Comparison of ENCODE assay signal across 8 mouse cellular contexts in the genomic region with DNA sequence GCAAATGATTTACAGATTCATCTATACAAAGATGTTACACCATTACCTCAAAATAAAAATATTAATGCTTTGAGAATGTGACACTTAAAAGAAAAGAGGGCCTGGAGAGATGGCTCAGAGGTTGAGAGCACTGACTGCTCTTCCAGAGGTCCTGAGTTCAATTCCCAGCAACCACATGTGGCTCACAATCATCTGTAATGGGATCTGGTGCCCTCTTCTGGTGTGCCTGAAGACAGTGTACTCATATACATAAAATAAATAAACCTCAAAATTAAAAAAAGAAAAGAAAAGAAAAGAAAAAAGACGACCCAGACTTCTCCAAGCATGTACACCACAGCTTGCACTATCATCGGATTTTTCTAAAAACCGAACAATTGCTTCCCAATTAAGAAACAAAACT. TPM values are rescaled to one million over a fixed set of nuclear protein-coding genes. Genes with fewer than 3 reads are reported as not detected.
DNase-seq lines count a peak whose midpoint lies in the region; ATAC-seq and TF ChIP-seq lines count a peak whose summit lies in the region.

No protein-coding gene starts in this region.

- H3K27ac ChIP-seq in heart, embryonic 16.5 days (ENCODE audit: low read length): no peak overlapping the region
- no peak overlapping the region for H3K27ac ChIP-seq in cortical plate, adult 2 months (ENCODE audit: insufficient read depth, low read length)
- H3K27ac ChIP-seq in hindbrain, embryonic 16.5 days (ENCODE audit: low read depth, low read length): no peak overlapping the region
- H3K27ac ChIP-seq in midbrain, embryonic 14.5 days (replicated peaks; ENCODE audit: low read depth, low read length): no peak overlapping the region

- H3K36me3 ChIP-seq in heart, embryonic 16.5 days (ENCODE audit: control insufficient read depth, insufficient read depth): no peaks in the 10 kb centered on the region
- H3K36me3 ChIP-seq in hindbrain, embryonic 16.5 days (ENCODE audit: control insufficient read depth, insufficient read depth, low read length): no peaks in the 10 kb centered on the region
- no peaks in the 10 kb centered on the region for H3K36me3 ChIP-seq in midbrain, embryonic 14.5 days (ENCODE audit: control insufficient read depth, insufficient read depth, low read length)

- DNase-seq in heart, adult 18-20 months: no peak
- no peak for DNase-seq in midbrain, embryonic 14.5 days
- DNase-seq in layer of hippocampus, postnatal 36 days: no peak
- no peak for DNase-seq in cerebellum, adult 9-11 months

- peak overlapping the region; percentile 92; the same call in 1 of the 2 replicates for H3K9ac ChIP-seq in heart, embryonic 16.5 days (ENCODE audit: low read length)
- no peak overlapping the region for H3K9ac ChIP-seq in hindbrain, embryonic 16.5 days (ENCODE audit: low read depth, low read length)
- peak overlapping the region; percentile 98 for H3K9ac ChIP-seq in midbrain, embryonic 14.5 days (replicated peaks; ENCODE audit: low read length)

- ATAC-seq in heart, embryonic 16.5 days (replicated peaks; ENCODE audit: extremely low read depth, insufficient read depth, low FRiP score): no peak
- no peak for ATAC-seq in hindbrain, embryonic 16.5 days
- no peak for ATAC-seq in midbrain, embryonic 14.5 days (ENCODE audit: low FRiP score, low TSS enrichment)
- no peak for ATAC-seq in activated CD4-positive, CD25-positive, alpha-beta regulatory T cell, adult 4 months

- H3K4me2 ChIP-seq in heart, embryonic 16.5 days (ENCODE audit: low read depth, low read length): peak overlapping the region; percentile 85
- peak overlapping the region; percentile 78 for H3K4me2 ChIP-seq in hindbrain, embryonic 16.5 days (ENCODE audit: low read length)
- H3K4me2 ChIP-seq in midbrain, embryonic 14.5 days (ENCODE audit: low read length): peak overlapping the region; percentile 75

- TF ChIP-seq POLR2A in cortical plate, adult 2 months (IDR thresholded peaks at IDR 0.05; ENCODE audit: extremely low read depth, insufficient read depth, low read length): no peak

- H3K27me3 ChIP-seq in heart, embryonic 16.5 days (ENCODE audit: control insufficient read depth, insufficient read depth, low read length): no peaks in the 10 kb centered on the region
- H3K27me3 ChIP-seq in hindbrain, embryonic 16.5 days (replicated peaks; ENCODE audit: control insufficient read depth, insufficient read depth, low read length): no peaks in the 10 kb centered on the region
- no peaks in the 10 kb centered on the region for H3K27me3 ChIP-seq in midbrain, embryonic 14.5 days (ENCODE audit: control insufficient read depth, insufficient read depth, low read length)

- peaks cover 7% of the 10 kb centered on the region for H3K4me1 ChIP-seq in heart, embryonic 16.5 days (ENCODE audit: control insufficient read depth, insufficient read depth, low read length)
- H3K4me1 ChIP-seq in cortical plate, adult 2 months (ENCODE audit: control insufficient read depth, insufficient read depth, low read length): no peaks in the 10 kb centered on the region; the same call in 1 of the 2 replicates
- peaks cover 5% of the 10 kb centered on the region for H3K4me1 ChIP-seq in hindbrain, embryonic 16.5 days (ENCODE audit: control insufficient read depth, insufficient read depth, low read depth, low read length)
- peaks cover 10% of the 10 kb centered on the region; the same call in 1 of the 2 replicates for H3K4me1 ChIP-seq in midbrain, embryonic 14.5 days (ENCODE audit: control insufficient read depth, insufficient read depth, low read length)

- H3K4me3 ChIP-seq in heart, embryonic 16.5 days (ENCODE audit: low read length): peak overlapping the region; percentile 72; the same call in 1 of the 2 replicates
- H3K4me3 ChIP-seq in cortical plate, adult 2 months (ENCODE audit: insufficient read depth, low read length): peak overlapping the region; percentile 80; the same call in 1 of the 2 replicates
- H3K4me3 ChIP-seq in hindbrain, embryonic 16.5 days (ENCODE audit: low read length): peak overlapping the region; percentile 98
- H3K4me3 ChIP-seq in midbrain, embryonic 14.5 days (replicated peaks; ENCODE audit: low read depth, low read length): peak overlapping the region; percentile 98

- 33% methylated on average over 3 of the region's 3 CpGs for WGBS in heart, embryonic 16.5 days
- WGBS in hindbrain, embryonic 16.5 days: 56% methylated on average over 3 of the region's 3 CpGs
- 57% methylated on average over 3 of the region's 3 CpGs for WGBS in midbrain, embryonic 14.5 days

- H3K9me3 ChIP-seq in heart, embryonic 16.5 days (replicated peaks; ENCODE audit: control insufficient read depth, low read length): no peaks in the 10 kb centered on the region
- no peaks in the 10 kb centered on the region for H3K9me3 ChIP-seq in hindbrain, embryonic 16.5 days (ENCODE audit: control insufficient read depth, low read length)
- H3K9me3 ChIP-seq in midbrain, embryonic 14.5 days (ENCODE audit: control insufficient read depth, low read length): no peaks in the 10 kb centered on the region

- no peak for TF ChIP-seq CTCF in cortical plate, adult 2 months (IDR thresholded peaks at IDR 0.05; ENCODE audit: extremely low read depth, insufficient read depth, low read length)

RNA-seq across cellular contexts. Expression of gene Galk2, which starts 1.2 kb away (rescaled TPM):
- 29.0 and 32.4 TPM in 2 replicates for polyA plus RNA-seq in heart, embryonic 16.5 days (2015; fragmentation: Nextera tagmentation; extraction: Ambion mirVana)
- 10 to 100 TPM; 12.1 to 12.7 TPM for total RNA-seq in heart, adult 18-20 months (2021)
- polyA plus RNA-seq in cortical plate, adult 2 months (2012; rRNA removed): 19.6 and 20.5 TPM in 2 replicates
- polyA plus RNA-seq in hindbrain, embryonic 16.5 days (2015; fragmentation: Nextera tagmentation; extraction: Ambion mirVana): 32.3 and 35.1 TPM in 2 replicates
- 28.4 and 29.6 TPM in 2 replicates for polyA plus RNA-seq in midbrain, embryonic 14.5 days (2014; fragmentation: Nextera tagmentation; extraction: Ambion mirVana)
- total RNA-seq in layer of hippocampus, postnatal 36 days (2021): 10 to 100 TPM; 27.4 to 29.8 TPM
- 10 to 100 TPM; 73.0 to 74.2 TPM for polyA plus RNA-seq in activated CD4-positive, CD25-positive, alpha-beta regulatory T cell, adult 4 months (2017; shearing (Covaris generic))

RNA-seq across cellular contexts. Expression of gene Cops2, which starts 1.2 kb away (rescaled TPM):
- 56.5 and 58.6 TPM in 2 replicates for polyA plus RNA-seq in heart, embryonic 16.5 days (2015; fragmentation: Nextera tagmentation; extraction: Ambion mirVana)
- total RNA-seq in heart, adult 18-20 months (2021): 10 to 100 TPM; 84.1 to 89.4 TPM
- polyA plus RNA-seq in cortical plate, adult 2 months (2012; rRNA removed): 60.1 and 71.0 TPM in 2 replicates
- polyA plus RNA-seq in hindbrain, embryonic 16.5 days (2015; fragmentation: Nextera tagmentation; extraction: Ambion mirVana): 57.7 and 58.3 TPM in 2 replicates
- polyA plus RNA-seq in midbrain, embryonic 14.5 days (2014; fragmentation: Nextera tagmentation; extraction: Ambion mirVana): 68.4 and 82.8 TPM in 2 replicates
- 100 to 1,000 TPM; 102 to 115 TPM for total RNA-seq in layer of hippocampus, postnatal 36 days (2021)
- polyA plus RNA-seq in activated CD4-positive, CD25-positive, alpha-beta regulatory T cell, adult 4 months (2017; shearing (Covaris generic)): 10 to 100 TPM; 93.4 to 95.7 TPM
